In the genomic region with DNA sequence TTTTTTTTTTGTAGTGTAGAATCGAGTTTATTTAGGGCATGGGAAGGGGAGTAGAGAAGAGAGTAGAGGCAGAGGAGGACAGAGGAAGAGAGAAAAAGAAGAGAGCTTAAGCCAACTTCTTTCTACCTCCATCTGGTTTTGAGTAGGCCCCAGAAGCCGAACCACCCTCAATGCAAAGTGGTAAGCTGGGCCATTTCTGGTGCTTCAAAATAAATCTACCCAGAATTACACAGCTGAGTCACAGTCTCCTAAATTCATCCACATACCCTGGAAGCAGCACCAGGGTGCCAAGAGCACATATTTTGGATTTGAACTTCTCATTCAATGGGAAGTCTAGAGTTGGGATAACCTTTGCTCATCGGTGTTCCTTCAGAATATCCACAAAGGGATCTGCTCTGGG, we compare ENCODE assay signal across 20 mouse cellular contexts.
A peak's percentile ranks its signal among the peaks of the same experiment; 100 is the strongest.
DNase-seq lines count a peak whose midpoint lies in the region; ATAC-seq lines count a peak whose summit lies in the region.
"Had no signal": no experiment of that assay in that cellular context is flagged by ENCODE, and none has a peak within 500 bp of the region (broad histone marks: within the 10 kb centered on the region; RNA-seq: fewer than 3 reads in every experiment).

No protein-coding gene starts in this region.

- H3K27ac ChIP-seq in forebrain, embryonic 16.5 days (ENCODE audit: low read length) = no peak overlapping the region
- H3K27ac ChIP-seq: embryonic facial prominence, embryonic 15.5 days; forebrain, embryonic 10.5 days; hindbrain, embryonic 15.5 days had no signal

- H3K36me3 ChIP-seq in forebrain, embryonic 16.5 days (ENCODE audit: control insufficient read depth, insufficient read depth) = no peaks in the 10 kb centered on the region
- H3K36me3 ChIP-seq: embryonic facial prominence, embryonic 15.5 days; forebrain, embryonic 10.5 days; heart, embryonic 12.5 days; hindbrain, embryonic 15.5 days had no signal

- H3K4me2 ChIP-seq in forebrain, embryonic 16.5 days (ENCODE audit: low read length) = no peak overlapping the region
- H3K4me2 ChIP-seq: embryonic facial prominence, embryonic 15.5 days; heart, embryonic 12.5 days; hindbrain, embryonic 15.5 days had no signal

- H3K4me1 ChIP-seq in forebrain, embryonic 16.5 days (replicated peaks; ENCODE audit: control insufficient read depth, insufficient read depth, low read length) = no peaks in the 10 kb centered on the region
- H3K4me1 ChIP-seq: hindbrain, embryonic 15.5 days had no signal

- no peaks in the 10 kb centered on the region for H3K9me3 ChIP-seq in forebrain, embryonic 16.5 days (ENCODE audit: control insufficient read depth, low read length)
- H3K9me3 ChIP-seq: embryonic facial prominence, embryonic 15.5 days; hindbrain, embryonic 15.5 days had no signal

- no peak overlapping the region for H3K9ac ChIP-seq in forebrain, embryonic 16.5 days (replicated peaks; ENCODE audit: low read depth, low read length)
- H3K9ac ChIP-seq: embryonic facial prominence, embryonic 15.5 days; heart, embryonic 12.5 days; hindbrain, embryonic 15.5 days had no signal

- DNase-seq in heart, adult 11 months = peak; percentile 39
- no peak for DNase-seq in heart, postnatal 10 days
- peak; percentile 33 to 64 for DNase-seq in left cerebral cortex, adult 9 months (ENCODE audit: low spot score in 2 of 2)
- DNase-seq in left cerebral cortex, postnatal 10 days (ENCODE audit: extremely low spot score in 1 of 2, low spot score in 2 of 2) = no peak
- peak; percentile 7 for DNase-seq in testis, postnatal 10 days (ENCODE audit: low spot score)
- DNase-seq in testis, postnatal 14 days (ENCODE audit: low spot score) = no peak
- DNase-seq: adrenal gland, adult 2 months; adrenal gland, postnatal 25 days; cerebellum, adult 2 months; cerebellum, postnatal 10 days; embryo, embryonic 11 days; gastrocnemius, postnatal 14 days; heart, postnatal 36 days had no signal

- intact Hi-C loops in heart, postnatal 10 days (cut with DNase I) = loop anchor here (5.0 kb wide), 1 partner anchor 52 kb away; no protein-coding TSS in a partner anchor
- intact Hi-C loops in left cerebral cortex, postnatal 10 days (cut with DNase I) = no loop called here

- WGBS in forebrain, embryonic 16.5 days = 81% methylated on average over 3 of the region's 3 CpGs

- H3K4me3 ChIP-seq in forebrain, embryonic 16.5 days (replicated peaks; ENCODE audit: low read length) = no peak overlapping the region
- H3K4me3 ChIP-seq: embryonic facial prominence, embryonic 15.5 days; erythroblast, embryonic 14.5 days; forebrain, embryonic 10.5 days; heart, embryonic 12.5 days; hindbrain, embryonic 15.5 days had no signal

- H3K27me3 ChIP-seq in forebrain, embryonic 16.5 days (replicated peaks; ENCODE audit: control insufficient read depth, insufficient read depth, low read length) = no peaks in the 10 kb centered on the region
- H3K27me3 ChIP-seq: embryonic facial prominence, embryonic 15.5 days; heart, embryonic 12.5 days; hindbrain, embryonic 15.5 days had no signal

- ATAC-seq in forebrain, embryonic 16.5 days = no peak
- ATAC-seq: forebrain, embryonic 14.5 days had no signal

Comparison
In these comparisons a context has a peak if more than half of its experiments do, and no peak if none do; other contexts are left out.
1. DNase-seq: peak in heart, adult 11 months (single experiment), left cerebral cortex, adult 9 months (2 of 2) and testis, postnatal 10 days (single experiment); none in heart, postnatal 10 days (0 of 2), left cerebral cortex, postnatal 10 days (0 of 2) and testis, postnatal 14 days (single experiment).